Mouse (Mus musculus): ENCODE measurements at regions not wholly inside any gene's neighbourhood (a gene's known extent, or its start where the extent isn't known, plus 50 kb on each side); places are given as distances from the start of the nearest gene placed in this dataset.

- Histone ChIP-seq H3K27ac (no peak overlapping the region), H3K4me3 (no peak overlapping the region)
- no peak for DNase-seq (ENCODE audit: extremely low spot score in 1 of 2, low spot score in 2 of 2)
- TF ChIP-seq CTCF (IDR thresholded peaks at IDR 0.05) = no peak
- intact Hi-C loops (cut with DNase I) = loop anchor here (5.0 kb wide), 2 partner anchors 150 to 255 kb away; partner anchors contain the start of genes Capza1 and St7l
Measured at GRCm38 (mm10) chr3:104712711-104713110, 68.1 kb upstream of the Ppm1j start.

- TF ChIP-seq CTCF (IDR thresholded peaks at IDR 0.05) = peak; percentile 93
- peak; percentile 65 to 77 for DNase-seq (ENCODE audit: extremely low spot score in 1 of 2, low spot score in 2 of 2)
- H3K4me3 ChIP-seq = no peak overlapping the region
Measured at GRCm38 (mm10) chr3:104713836-104714631, 66.8 kb upstream of the Ppm1j start.

GRCm38 (mm10) chr3:104714679-104715326, 66.1 kb upstream of the Ppm1j start:
- no peak overlapping the region for H3K27ac ChIP-seq
- intact Hi-C loops (cut with DNase I) = loop anchor here (1.0 to 5.0 kb wide), 4 partner anchors 65 to 344 kb away; partner anchors contain the start of genes Capza1 and St7l
- peak; percentile 22 for TF ChIP-seq CTCF (IDR thresholded peaks at IDR 0.05)
- DNase-seq (ENCODE audit: extremely low spot score in 1 of 2, low spot score in 2 of 2) = no peak
- no peak overlapping the region for H3K4me3 ChIP-seq

More at GRCm38 (mm10) chr3:104713836-104714631, 66.8 kb upstream of the Ppm1j start:
- intact Hi-C loops (cut with DNase I) = loop anchor here (1.0 to 5.0 kb wide), 4 partner anchors 66 to 345 kb away; partner anchors contain the start of genes Capza1 and St7l
- no peak overlapping the region for H3K27ac ChIP-seq

Measured in left cerebral cortex, adult 2 months (tissue).